Mouse (Mus musculus) heart, adult 2 months (tissue): ENCODE results near the gene Ehd4. TPM values are rescaled to one million over a fixed set of nuclear protein-coding genes. Genes with fewer than 3 reads are reported as not detected.

Source experiments
- DNase-seq, 2 experiments: peaks; one replicate each; pipeline ENCODE4 v3.0.0; 2021
- H3K27ac ChIP-seq: fragments of 200-600 bp; 2 replicates; pipeline ENCODE4 v1.8.1; 2022
- H3K27me3 ChIP-seq: fragments of 200-500 bp; 2 replicates; pipeline ENCODE4 v1.6.1; 2012; ENCODE audit warnings: mild to moderate bottlenecking, low read length, inconsistent platforms, mixed read lengths; ENCODE audit not compliant: control insufficient read depth, insufficient read depth
- H3K36me3 ChIP-seq: fragments of 200-500 bp; 2 replicates; pipeline ENCODE4 v1.6.1; 2012; ENCODE audit warnings: low read length, inconsistent platforms; ENCODE audit not compliant: control insufficient read depth, insufficient read depth
- H3K4me1 ChIP-seq: fragments of 200-500 bp; 2 replicates; pipeline ENCODE4 v1.6.1; 2011; ENCODE audit warnings: low read length; ENCODE audit not compliant: control insufficient read depth, insufficient read depth
- H3K4me3 ChIP-seq: fragments of 200-600 bp; 2 replicates; pipeline ENCODE4 v1.8.1; 2022
- H3K79me2 ChIP-seq: fragments of 200-500 bp; replicated peaks from 2 replicates; pipeline ENCODE4 v1.6.1; 2012; ENCODE audit warnings: mild to moderate bottlenecking, inconsistent platforms, low read length, moderate library complexity, mixed read lengths; ENCODE audit not compliant: control insufficient read depth, insufficient read depth
- H3K9ac ChIP-seq: fragments of 200-500 bp; 2 replicates; pipeline ENCODE4 v1.6.1; 2012; ENCODE audit warnings: low read depth, mild to moderate bottlenecking, control low read depth, inconsistent platforms, low read length, mixed read lengths
- CTCF ChIP-seq: fragments of 200-600 bp; IDR thresholded peaks from 2 replicates; pipeline ENCODE4 v1.8.1; 2022; ENCODE audit warnings: antibody characterized with exemption, mild to moderate bottlenecking, moderate library complexity
- EP300 ChIP-seq: fragments of 200-500 bp; IDR thresholded peaks from 2 replicates; pipeline ENCODE4 v1.6.1; 2011; ENCODE audit warnings: low read depth, low read length, control low read depth; ENCODE audit not compliant: insufficient read depth
- POLR2A ChIP-seq: fragments of 200-500 bp; IDR thresholded peaks from 2 replicates; pipeline ENCODE4 v1.6.1; 2011; ENCODE audit warnings: mild to moderate bottlenecking, low read depth, low read length, control low read depth; ENCODE audit not compliant: insufficient read depth
- WGBS: fragments of 180-500 bp; shearing (Covaris S2); methylation state at CpG from one replicate; pipeline ENCODE4 v1.1.7; 2018; 5-methylcytosine and 5-hydroxymethylcytosine counted together
- intact Hi-C: fragments of 180-260 bp; cut with DNase I; formaldehyde crosslinking; loops from one replicate; pipeline ENCODE4 v1.15.1; 2025
- polyA plus RNA-seq: library from polyadenylated mRNA; depleted of rRNA; stranded (reverse); fragments of >200 nt; gene quantifications from 2 replicates; pipeline ENCODE4 v1.2.3, GENCODE M21; 2012
- total RNA-seq, 2 experiments: library from RNA; stranded (reverse); gene quantifications; 2 replicates each; pipeline ENCODE4 v1.2.3; 2021

Ehd4 gene
- total and polyA plus RNA-seq, 3 experiments, result 213 to 373 (median 330) TPM

DNA sequence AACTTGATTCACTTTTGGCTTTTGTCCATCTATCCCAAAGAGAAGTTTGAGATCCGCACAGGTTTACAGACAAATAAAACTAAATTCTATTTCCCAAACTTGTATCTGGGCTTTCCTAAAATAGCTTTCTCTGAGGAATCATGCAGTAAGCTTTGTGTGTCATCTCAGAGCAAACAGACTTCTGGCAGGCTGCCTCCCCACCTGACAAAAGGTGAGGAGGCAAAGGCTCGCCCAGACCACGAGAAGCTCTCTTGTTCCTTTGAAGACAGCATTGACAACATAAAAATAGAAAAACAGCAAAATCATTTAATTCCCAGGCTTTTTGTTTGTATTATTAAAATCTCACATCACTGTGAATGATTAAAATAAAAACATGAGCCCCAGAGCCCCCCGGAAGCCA lies 55.1 kb downstream of the Ehd4 start:
- peak overlapping the region; percentile 44 for H3K9ac ChIP-seq
- intact Hi-C loops, result loop anchor here (2.0 kb wide), 1 partner anchor 34 kb away; no protein-coding TSS in a partner anchor

DNA sequence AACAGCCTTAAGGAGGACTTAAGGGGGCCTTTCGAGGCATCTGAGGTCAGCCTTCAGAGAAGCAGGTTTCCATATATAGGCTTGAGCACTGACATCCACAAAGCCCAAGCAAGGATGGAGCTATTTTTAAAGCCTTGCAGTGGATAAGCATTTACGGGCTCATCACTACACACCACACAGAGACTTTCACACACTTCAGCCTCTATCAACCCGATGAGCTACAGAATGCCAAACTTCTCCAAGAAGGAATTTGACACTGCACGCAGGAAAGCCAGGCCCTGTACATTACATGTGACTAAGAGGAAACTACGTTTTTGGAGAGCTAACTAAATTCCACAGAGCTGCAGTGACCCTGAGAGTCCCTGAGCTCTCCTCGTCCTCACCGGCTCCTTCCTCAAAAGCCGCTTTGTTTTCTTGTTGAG lies 55.6 kb downstream of the Ehd4 start:
- Histone ChIP-seq H3K4me3 (no peak overlapping the region), H3K4me1 (peaks cover 41% of the 10 kb centered on the region), H3K27me3 (no peaks in the 10 kb centered on the region), H3K79me2 (no peaks in the 10 kb centered on the region), H3K27ac (peak overlapping the region; percentile 83), H3K9ac (peak overlapping the region; percentile 44; the same call in 1 of the 2 replicates), H3K36me3 (peaks cover 55% of the 10 kb centered on the region)
- intact Hi-C loops, result loop anchor here (2.0 kb wide), 1 partner anchor 34 kb away; no protein-coding TSS in a partner anchor
- TF ChIP-seq CTCF (no peak), POLR2A (peak; percentile 48; the same call in 1 of the 2 replicates), EP300 (peak; percentile 90)
- peak in 1 of 2 experiments; percentile 63 for DNase-seq
- 8% methylated on average over 8 of the region's 8 CpGs for WGBS

More for the DNA sequence above, 55.1 kb downstream of the Ehd4 start:
- H3K79me2 ChIP-seq, result no peaks in the 10 kb centered on the region
- TF ChIP-seq EP300, result no peak
- H3K36me3 ChIP-seq, result peaks cover 58% of the 10 kb centered on the region
- no peak overlapping the region for H3K4me3 ChIP-seq
- peak overlapping the region; percentile 83 for H3K27ac ChIP-seq
- DNase-seq, result no peak
- peaks cover 39% of the 10 kb centered on the region for H3K4me1 ChIP-seq
- 48% methylated on average over 4 of the region's 4 CpGs for WGBS
- no peaks in the 10 kb centered on the region for H3K27me3 ChIP-seq

DNA sequence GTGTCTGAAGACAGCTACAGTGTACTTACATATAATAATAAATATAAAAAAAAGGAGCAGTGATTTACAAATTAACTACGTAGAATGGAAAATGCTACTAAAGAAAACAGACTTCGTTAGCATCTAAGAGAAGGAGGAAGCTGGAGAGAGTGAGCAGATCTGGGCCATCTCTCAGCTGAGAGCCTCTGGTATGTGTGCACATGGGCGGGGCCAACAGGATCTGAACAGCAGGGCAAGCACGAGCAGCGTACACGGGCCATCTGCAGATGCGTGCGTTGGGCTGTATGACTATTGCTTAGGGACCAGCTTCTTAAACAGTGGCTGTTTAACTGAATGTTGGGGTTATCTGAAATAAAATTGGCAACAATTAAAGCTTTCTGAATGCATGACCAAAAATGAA lies 56.5 kb downstream of the Ehd4 start:
- peak overlapping the region; percentile 83 for H3K27ac ChIP-seq
- H3K79me2 ChIP-seq, result no peaks in the 10 kb centered on the region
- intact Hi-C loops, result loop anchor here (2.0 kb wide), 1 partner anchor 35 kb away; no protein-coding TSS in a partner anchor
- TF ChIP-seq EP300 (peak; percentile 82), CTCF (no peak), POLR2A (peak; percentile 47; the same call in 1 of the 2 replicates)
- 26% methylated on average over 8 of the region's 8 CpGs for WGBS
- peak overlapping the region; percentile 17 for H3K9ac ChIP-seq
- peaks cover 52% of the 10 kb centered on the region for H3K36me3 ChIP-seq
- H3K4me3 ChIP-seq, result no peak overlapping the region
- H3K27me3 ChIP-seq, result no peaks in the 10 kb centered on the region
- DNase-seq, result peak; percentile 51 to 72
- H3K4me1 ChIP-seq, result peaks cover 42% of the 10 kb centered on the region

DNA sequence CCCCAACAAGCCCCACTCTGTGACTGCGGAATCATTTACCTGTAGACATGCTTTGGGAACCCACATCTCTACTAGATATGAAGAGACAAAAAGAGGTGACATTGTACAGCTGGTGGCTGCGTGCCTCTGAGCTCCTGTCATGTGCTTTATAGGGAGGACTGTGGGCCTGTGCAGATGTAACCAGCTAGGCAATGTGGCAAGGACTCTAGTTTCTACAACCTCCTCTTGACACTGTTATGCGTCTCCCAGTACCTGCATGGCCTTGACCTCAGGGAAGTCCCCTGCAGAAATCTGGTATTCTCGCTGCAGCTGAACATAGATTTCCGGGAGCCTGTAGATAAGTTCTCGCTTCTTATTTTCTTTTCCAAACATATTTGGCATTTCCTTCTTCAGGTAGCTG lies 57.7 kb downstream of the Ehd4 start:
- no peak overlapping the region for H3K9ac ChIP-seq
- intact Hi-C loops, result no loop called here
- peaks cover 41% of the 10 kb centered on the region for H3K36me3 ChIP-seq
- H3K4me3 ChIP-seq, result no peak overlapping the region
- DNase-seq, result no peak
- H3K4me1 ChIP-seq, result peaks cover 33% of the 10 kb centered on the region
- 77% methylated on average over 6 of the region's 6 CpGs for WGBS
- H3K27me3 ChIP-seq, result no peaks in the 10 kb centered on the region
- H3K79me2 ChIP-seq, result no peaks in the 10 kb centered on the region
- TF ChIP-seq CTCF, result no peak
- peak overlapping the region; percentile 83 for H3K27ac ChIP-seq

DNA sequence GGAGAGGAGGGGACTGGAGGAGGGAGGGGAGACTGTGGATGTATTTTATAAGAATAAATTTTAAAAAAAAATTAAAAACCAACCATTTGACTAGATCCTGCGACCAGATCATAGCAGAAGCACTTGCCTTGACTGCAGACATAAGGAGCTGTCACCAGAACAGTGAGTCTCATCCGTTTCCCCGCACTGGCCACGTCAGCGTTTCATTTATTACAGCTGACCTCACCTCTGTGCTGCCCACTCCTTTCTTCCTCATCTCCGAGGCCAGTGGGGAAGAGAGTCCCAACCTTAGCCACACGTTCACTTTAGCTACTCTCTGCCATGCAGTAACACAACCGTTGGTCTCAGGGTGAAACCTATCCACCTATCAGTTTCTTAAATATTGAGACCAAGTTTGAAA lies 58.2 kb downstream of the Ehd4 start:
- no peak overlapping the region for H3K9ac ChIP-seq
- no peaks in the 10 kb centered on the region for H3K79me2 ChIP-seq
- peaks cover 31% of the 10 kb centered on the region for H3K4me1 ChIP-seq
- intact Hi-C loops, result no loop called here
- no peak for TF ChIP-seq EP300
- no peak for TF ChIP-seq POLR2A
- no peak for TF ChIP-seq CTCF
- no peak for DNase-seq
- H3K4me3 ChIP-seq, result no peak overlapping the region
- peak overlapping the region; percentile 83 for H3K27ac ChIP-seq
- WGBS, result 71% methylated on average over 8 of the region's 8 CpGs
- H3K27me3 ChIP-seq, result no peaks in the 10 kb centered on the region
- H3K36me3 ChIP-seq, result peaks cover 37% of the 10 kb centered on the region

DNA sequence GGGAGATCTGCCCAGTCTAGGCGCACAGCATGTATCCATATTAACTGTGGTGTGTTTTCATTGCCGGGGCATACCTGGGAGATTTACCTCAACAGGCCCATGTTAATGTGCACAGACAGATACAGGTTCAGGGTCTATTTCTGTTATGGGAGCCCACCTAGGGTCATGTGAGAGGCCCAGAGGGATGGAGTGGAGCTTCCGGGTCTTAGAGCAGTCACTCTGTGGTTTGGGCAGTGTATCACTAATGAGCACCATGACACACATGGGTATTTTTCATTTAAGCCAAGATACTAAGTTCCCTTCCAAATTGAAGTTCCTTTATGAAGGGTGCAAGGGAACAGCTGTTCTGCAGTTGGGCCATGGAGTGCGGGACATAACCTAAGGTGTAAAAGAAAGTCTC lies 59.2 kb downstream of the Ehd4 start:
- no peak for DNase-seq
- no peak for TF ChIP-seq EP300
- H3K27me3 ChIP-seq, result no peaks in the 10 kb centered on the region
- H3K36me3 ChIP-seq, result peaks cover 31% of the 10 kb centered on the region
- H3K79me2 ChIP-seq, result no peaks in the 10 kb centered on the region
- WGBS, result 93% methylated on average over 4 of the region's 4 CpGs
- H3K27ac ChIP-seq, result peak overlapping the region; percentile 26; the same call in 1 of the 2 replicates
- no peak overlapping the region for H3K4me3 ChIP-seq
- H3K4me1 ChIP-seq, result peaks cover 28% of the 10 kb centered on the region
- no peak overlapping the region for H3K9ac ChIP-seq
- intact Hi-C loops, result no loop called here
